Mouse (Mus musculus): ENCODE results near the gene Hnrnpa2b1.

GRCm38 (mm10) chr6:51471782-51472181 lies 2.1 kb upstream of the Hnrnpa2b1 start:
- no peak for TF ChIP-seq POLR2A (IDR thresholded peaks at IDR 0.05; ENCODE audit: control insufficient read depth, extremely low read depth, insufficient read depth, low read length, poor library complexity)
- TF ChIP-seq CTCF (IDR thresholded peaks at IDR 0.05; ENCODE audit: borderline replicate concordance, control insufficient read depth, extremely low read depth, insufficient read depth, low read length, poor library complexity) = no peak

Data from thymus, adult 2 months (tissue).